Mouse (Mus musculus) T-helper 2 cell (primary cell): Measurements from ENCODE around the gene Ctrc.

ENCODE experiments used
- in situ Hi-C: fragments of 300-600 bp; cut with MboI, MseI; formaldehyde crosslinking; loops from one replicate; pipeline ENCODE4 v1.15.1; 2025; ENCODE audit warnings: high pct_unique_total_duplicates

Ctrc gene

DNA sequence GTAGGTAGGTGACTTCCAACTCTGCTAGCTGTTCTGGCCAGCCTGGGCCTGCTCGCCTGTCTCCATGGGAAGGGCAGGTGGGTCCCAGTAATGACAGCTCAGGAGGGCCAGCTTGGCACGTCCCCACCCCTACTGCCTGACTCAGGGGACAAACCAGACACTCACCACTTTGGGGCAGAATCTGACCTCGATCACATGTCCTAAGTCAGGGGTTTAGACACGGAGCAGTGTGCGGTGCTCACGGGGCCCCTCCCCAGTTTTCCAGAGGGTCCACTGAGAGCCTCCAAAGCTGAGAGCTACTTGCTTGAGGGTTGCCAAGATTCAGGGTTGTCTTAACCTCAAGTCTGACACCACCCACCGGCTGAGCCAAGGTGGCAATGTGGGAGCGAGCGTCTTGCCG is 21.9 kb upstream of the Ctrc start:
- in situ Hi-C loops: no loop called here

DNA sequence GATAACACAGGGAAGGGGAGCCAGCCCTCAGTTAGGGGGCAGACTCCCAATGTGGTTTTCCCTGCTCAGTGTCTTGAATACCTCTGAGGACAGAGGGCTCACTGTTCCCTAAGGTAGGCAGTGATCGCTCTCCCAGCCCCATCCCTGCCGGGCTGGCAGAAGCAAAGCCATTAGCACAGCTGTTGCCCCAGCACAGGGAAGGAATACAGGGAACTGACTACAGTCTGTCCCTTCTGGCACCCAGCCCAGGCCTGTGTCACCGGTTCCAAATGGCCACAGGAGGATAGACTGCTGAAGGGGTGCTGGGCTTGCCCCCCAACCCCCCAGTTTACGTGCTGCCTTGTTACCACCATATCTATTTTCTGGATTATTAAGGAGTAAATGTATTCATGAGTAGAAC is 21.3 kb upstream of the Ctrc start:
- in situ Hi-C loops: no loop called here

DNA sequence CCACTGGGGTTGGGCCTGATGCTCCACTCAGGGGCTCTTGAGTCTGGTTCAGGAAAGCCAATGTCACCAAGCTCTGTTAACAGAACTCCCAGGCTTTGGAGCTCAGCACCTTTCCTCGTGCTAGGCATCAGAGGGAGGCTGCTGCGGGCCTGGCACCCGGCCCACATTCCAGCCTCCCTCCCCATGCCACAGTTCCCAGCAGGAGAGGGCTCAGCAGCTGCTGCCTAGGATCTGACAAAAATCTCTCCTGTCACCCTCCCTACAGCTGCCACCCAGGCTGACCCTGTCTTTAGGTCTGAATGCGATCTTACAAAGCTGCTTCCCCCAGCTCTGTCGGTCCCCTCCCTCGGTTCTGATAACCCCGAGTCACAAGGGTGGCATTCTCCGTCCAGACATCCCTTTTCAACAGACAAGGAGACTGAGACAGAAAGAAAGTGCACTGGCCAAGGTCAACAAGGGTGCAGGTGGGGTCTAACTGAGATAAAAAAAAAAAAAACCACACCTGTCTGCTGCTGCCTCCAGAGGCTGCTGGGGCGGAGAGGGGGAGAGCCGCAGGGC is 20.9 kb upstream of the Ctrc start:
- in situ Hi-C loops: no loop called here

- in situ Hi-C loops: no loop called here
Measured at GRCm38 (mm10) chr4:141865600-141865999, 19.4 kb upstream of the Ctrc start.

- in situ Hi-C loops: no loop called here
Measured at GRCm38 (mm10) chr4:141865006-141865405, 18.8 kb upstream of the Ctrc start.

- in situ Hi-C loops: no loop called here
Measured at GRCm38 (mm10) chr4:141864506-141864905, 18.3 kb upstream of the Ctrc start.

GRCm38 (mm10) chr4:141863726-141864280 is 17.6 kb upstream of the Ctrc start:
- in situ Hi-C loops: no loop called here

- in situ Hi-C loops: no loop called here
Measured at GRCm38 (mm10) chr4:141862867-141863266, 16.7 kb upstream of the Ctrc start.

- in situ Hi-C loops: no loop called here
Measured at GRCm38 (mm10) chr4:141861591-141862295, 15.6 kb upstream of the Ctrc start.

- in situ Hi-C loops: no loop called here
Measured at GRCm38 (mm10) chr4:141860246-141860841, 14.2 kb upstream of the Ctrc start.

DNA sequence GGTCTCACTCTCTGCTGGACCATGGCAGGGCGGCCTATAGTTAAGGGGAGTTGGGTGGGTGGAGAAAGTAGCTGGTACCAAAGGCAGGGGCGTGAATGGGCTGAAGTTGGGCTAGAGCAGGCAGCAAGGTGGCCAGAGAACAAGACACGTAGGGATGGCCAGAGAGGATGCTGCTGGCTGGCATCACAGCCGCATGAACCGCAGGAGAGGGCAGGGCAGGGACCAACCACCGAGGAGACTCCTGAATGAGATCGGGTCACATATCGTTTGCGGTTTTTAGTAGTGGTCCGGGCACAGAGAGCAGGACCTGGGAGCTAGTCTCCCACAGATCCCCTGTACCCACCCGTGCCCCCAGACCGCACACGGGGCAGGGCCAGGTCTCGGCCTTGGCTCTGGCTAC is 13.2 kb upstream of the Ctrc start:
- in situ Hi-C loops: no loop called here

- in situ Hi-C loops: no loop called here
Measured at GRCm38 (mm10) chr4:141858501-141858900, 12.3 kb upstream of the Ctrc start.

DNA sequence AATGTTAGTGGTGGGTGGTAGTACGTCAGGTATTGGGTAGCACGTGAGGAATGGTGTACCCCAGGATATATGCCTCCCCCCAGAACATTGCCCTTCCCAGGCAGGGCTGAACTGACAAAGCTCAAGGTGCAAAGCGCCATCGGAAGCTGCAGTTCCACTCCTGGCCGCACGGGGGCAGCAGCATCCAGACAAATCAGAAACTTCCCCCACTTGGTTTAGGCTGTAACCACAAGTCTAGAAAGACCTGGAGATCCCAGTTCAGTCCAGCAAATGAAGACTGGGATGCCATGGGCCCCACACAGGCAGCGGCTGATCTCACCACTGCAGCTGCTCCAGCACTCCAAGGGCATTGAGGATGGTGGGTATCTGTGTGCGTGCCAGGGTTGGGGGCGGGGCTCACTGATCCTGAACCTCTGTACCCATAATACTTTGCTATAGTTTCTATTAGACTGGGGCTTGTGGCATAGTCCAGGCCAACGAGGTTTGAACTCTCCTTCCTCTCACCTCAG is 11.3 kb upstream of the Ctrc start:
- in situ Hi-C loops: no loop called here

DNA sequence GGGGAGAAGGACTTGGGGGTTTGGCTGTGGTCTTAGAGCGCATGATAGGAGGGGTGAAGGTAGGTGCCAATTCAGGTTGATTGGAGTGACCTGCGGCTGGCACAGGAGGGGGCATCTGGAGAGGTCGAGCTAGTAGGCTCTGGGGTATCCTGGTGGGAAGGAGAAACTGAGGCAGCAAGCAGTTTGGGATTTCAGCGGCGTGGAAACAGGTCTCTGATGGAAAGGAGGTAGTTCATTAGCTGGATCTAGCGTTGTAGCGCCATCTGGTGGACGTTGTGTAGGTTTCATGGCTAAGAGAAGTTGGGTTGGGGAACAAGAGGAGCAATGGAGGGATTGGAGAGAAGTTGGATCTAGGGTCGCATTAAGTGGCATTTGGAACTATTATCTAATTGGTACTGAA is 7.3 kb upstream of the Ctrc start:
- in situ Hi-C loops: no loop called here

- in situ Hi-C loops: no loop called here
Measured at GRCm38 (mm10) chr4:141834536-141835095, 11.5 kb downstream of the Ctrc start.

- in situ Hi-C loops: no loop called here
Measured at GRCm38 (mm10) chr4:141833911-141834310, 12.2 kb downstream of the Ctrc start.

DNA sequence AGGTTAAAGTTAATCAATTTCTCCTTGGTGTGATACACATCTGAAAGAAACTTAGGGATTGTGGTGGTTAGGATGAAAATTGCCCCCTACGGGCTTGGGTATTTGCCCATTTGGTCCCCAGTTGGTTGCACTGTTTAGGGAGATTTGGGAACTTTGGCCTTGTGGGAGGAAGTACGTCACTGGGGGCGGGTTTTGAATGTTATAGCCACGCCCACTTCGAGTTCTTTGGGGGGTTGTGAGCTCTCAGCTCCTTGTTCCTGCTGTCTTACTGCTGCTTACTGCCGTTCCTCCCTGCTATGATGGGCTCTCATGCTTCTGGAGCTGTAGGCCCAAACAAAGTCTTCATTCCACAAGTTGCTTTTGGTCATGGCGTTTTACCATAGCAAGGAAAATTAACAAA is 14.8 kb downstream of the Ctrc start:
- in situ Hi-C loops: no loop called here

GRCm38 (mm10) chr4:141830381-141830780 is 15.8 kb downstream of the Ctrc start:
- in situ Hi-C loops: no loop called here

- in situ Hi-C loops: no loop called here
Measured at GRCm38 (mm10) chr4:141828177-141828576, 18.0 kb downstream of the Ctrc start.

DNA sequence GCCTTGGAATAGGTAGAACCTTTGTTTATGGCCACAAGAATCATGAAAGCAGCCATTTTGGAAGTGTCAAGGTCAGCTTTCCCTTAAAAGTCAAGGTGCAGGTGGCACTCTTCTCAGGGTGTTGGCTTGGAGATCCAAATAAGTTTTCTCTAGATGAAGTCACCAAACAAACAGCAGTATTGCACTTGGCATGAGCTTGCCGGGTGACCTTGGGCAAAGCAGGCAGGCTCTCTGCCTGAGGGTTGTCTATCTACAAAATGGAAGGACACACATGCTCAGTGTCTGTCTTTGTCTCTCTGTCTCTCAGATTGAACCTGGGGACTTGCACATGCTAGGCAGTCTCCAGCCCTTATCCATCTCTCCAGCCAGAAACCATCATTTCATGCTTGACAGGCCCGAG is 18.8 kb downstream of the Ctrc start:
- in situ Hi-C loops: no loop called here

DNA sequence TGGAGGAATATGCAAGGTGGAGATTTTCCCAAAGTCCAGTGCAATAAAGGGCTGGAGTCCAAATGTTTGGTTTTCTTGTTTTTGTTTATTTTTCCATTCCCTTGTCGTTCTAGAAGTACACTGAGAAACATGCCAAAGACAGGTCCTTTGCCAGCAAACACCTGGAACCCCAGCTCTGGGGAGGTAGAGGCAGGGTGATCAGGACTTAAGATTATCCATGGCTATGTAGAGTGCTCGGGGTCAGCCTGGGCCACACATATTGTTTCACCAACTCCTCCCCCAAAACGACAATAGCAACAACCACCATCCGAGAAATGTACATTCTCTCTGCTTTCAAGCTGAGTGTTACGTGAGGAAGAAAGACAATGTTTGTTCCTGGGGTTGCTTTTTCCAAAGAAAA is 20.1 kb downstream of the Ctrc start, which contains the start of gene Cela2a:
Gene Cela2a, minus strand, starts transcription at position 101 of the 400 bp plus-strand sequence.
- in situ Hi-C loops: no loop called here

DNA sequence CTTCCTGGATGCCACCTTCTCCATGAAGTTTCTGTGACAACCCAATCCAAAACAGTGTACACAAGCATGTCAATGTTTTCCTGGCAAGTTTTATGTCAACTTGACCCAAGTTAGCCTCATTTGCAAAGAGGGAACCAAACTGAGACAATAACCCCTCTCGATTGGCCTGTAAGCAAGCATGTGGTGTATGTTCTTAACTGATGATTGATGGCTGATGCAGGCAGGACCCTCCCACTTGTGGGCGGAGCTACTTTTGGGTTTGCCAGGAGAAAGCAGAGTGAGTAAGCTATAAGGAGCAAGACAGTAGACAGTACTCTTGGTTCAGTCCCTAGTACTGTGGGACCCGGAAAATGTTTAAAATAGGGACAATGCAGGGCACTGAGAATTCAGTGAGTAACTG is 23.2 kb downstream of the Ctrc start:
- in situ Hi-C loops: no loop called here
